Mouse (Mus musculus) ES-E14 (cell line): ENCODE data around the gene Cngb1. TPM values are rescaled to one million over a fixed set of nuclear protein-coding genes. Genes with fewer than 3 reads are reported as not detected.
A peak's percentile ranks its signal among the peaks of the same experiment; 100 is the strongest.

Experiments
- DNase-seq: peaks from one replicate; pipeline ENCODE4 v3.0.0-alpha.2; 2013; ENCODE audit warnings: low read depth, low spot score
- H3K27ac ChIP-seq: 2 replicates; pipeline ENCODE4 v1.5.1; 2012; ENCODE audit warnings: low read depth, mild to moderate bottlenecking, low read length, moderate library complexity, mixed read lengths; ENCODE audit not compliant: poor library complexity, insufficient read depth, severe bottlenecking
- H3K36me3 ChIP-seq: 2 replicates; pipeline ENCODE4 v1.6.1; 2012; ENCODE audit warnings: mild to moderate bottlenecking, low read length, moderate library complexity, mixed read lengths; ENCODE audit not compliant: control insufficient read depth, poor library complexity, insufficient read depth, severe bottlenecking
- H3K4me1 ChIP-seq, 2 experiments: fragments of 150-350 bp in 1 of 2; sonication (generic) in 1 of 2; 2 replicates each; pipeline ENCODE4 v1.6.1; 2012; ENCODE audit warnings: low read length in 2 of 2, mild to moderate bottlenecking in 1 of 2, mixed read lengths in 1 of 2; ENCODE audit not compliant: control insufficient read depth in 2 of 2, insufficient read depth in 2 of 2, poor library complexity in 1 of 2
- H3K4me3 ChIP-seq, 2 experiments: fragments of 150-350 bp in 1 of 2; sonication (generic) in 1 of 2; 2 replicates each; pipeline ENCODE4 v1.5.1; 2012; ENCODE audit warnings: low read length in 2 of 2, low read depth in 1 of 2, mild to moderate bottlenecking in 1 of 2, mixed read lengths in 1 of 2; ENCODE audit not compliant: insufficient read depth in 1 of 2, poor library complexity in 1 of 2, severe bottlenecking in 1 of 2
- H3K9ac ChIP-seq: 2 replicates; pipeline ENCODE4 v1.6.1; 2012; ENCODE audit warnings: low read depth, mild to moderate bottlenecking, low read length, mixed read lengths; ENCODE audit not compliant: poor library complexity, insufficient read depth, severe bottlenecking
- H3K9me3 ChIP-seq: fragments of 150-350 bp; sonication (generic); 2 replicates; pipeline ENCODE4 v1.6.1; 2012; ENCODE audit warnings: low read depth, mild to moderate bottlenecking, low read length; ENCODE audit not compliant: control insufficient read depth, insufficient read depth
- CHD2 ChIP-seq: IDR thresholded peaks from 2 replicates; pipeline ENCODE4 v1.6.1; 2014; ENCODE audit warnings: mild to moderate bottlenecking, low read depth, low read length, inconsistent platforms
- HCFC1 ChIP-seq: IDR thresholded peaks from 2 replicates; pipeline ENCODE4 v1.6.1; 2012; ENCODE audit warnings: low read length, inconsistent platforms, borderline replicate concordance; ENCODE audit not compliant: insufficient read depth
- MAFK ChIP-seq: IDR thresholded peaks from 2 replicates; pipeline ENCODE4 v1.6.1; 2014; ENCODE audit warnings: mild to moderate bottlenecking, low read depth, low read length, inconsistent platforms; ENCODE audit not compliant: insufficient read depth
- ZC3H11A ChIP-seq: IDR thresholded peaks from 2 replicates; pipeline ENCODE4 v1.6.1; 2012; ENCODE audit warnings: low read depth, mild to moderate bottlenecking, inconsistent platforms, low read length, borderline replicate concordance
- ZNF384 ChIP-seq: IDR thresholded peaks from 2 replicates; pipeline ENCODE4 v1.6.1; 2012; ENCODE audit warnings: low read depth, low read length, inconsistent platforms
- in situ Hi-C, 2 experiments: fragments of 600-800 bp; cut with MboI; formaldehyde crosslinking; loops; one replicate each; pipeline ENCODE4 v1.15.1; 2025; ENCODE audit warnings: low sequenced_read_pairs in 2 of 2, inconsistent platforms in 1 of 2; ENCODE audit not compliant: unreplicated experiment in 2 of 2
- total RNA-seq: library from RNA; depleted of rRNA; stranded (reverse); fragments of 300-350 nt; gene quantifications from 2 replicates; pipeline ENCODE4 v1.2.3, GENCODE M21; 2012; rRNA removed

Cngb1 gene
- 1.1 and 1.5 TPM in 2 replicates for total RNA-seq

DNA sequence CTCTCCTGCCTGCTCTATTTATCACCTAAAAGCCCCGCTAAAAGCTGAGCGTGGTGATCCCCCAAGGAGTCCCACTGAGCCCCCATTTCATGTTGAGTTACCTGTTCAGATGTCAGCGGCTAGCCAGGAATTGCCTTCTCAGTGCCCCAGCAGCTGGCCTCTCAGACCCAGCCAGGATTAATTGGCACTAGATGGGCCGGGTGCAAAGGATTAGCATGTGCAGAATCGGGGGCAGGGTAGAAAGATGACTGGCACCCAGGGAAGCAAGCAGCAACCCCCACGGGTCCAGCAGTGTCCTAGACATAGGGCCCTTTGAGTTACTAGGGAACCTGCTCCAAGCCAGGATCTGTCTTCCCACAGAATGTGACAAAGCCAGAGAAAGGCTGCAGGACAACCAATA, at the start of gene Cngb1:
Cngb1 (minus strand) TSS at position 155 of the 400 bp plus-strand sequence.
- in situ Hi-C loops, result no loop called here
- H3K4me3 ChIP-seq, result no peak within 1 kb of the TSS

DNA sequence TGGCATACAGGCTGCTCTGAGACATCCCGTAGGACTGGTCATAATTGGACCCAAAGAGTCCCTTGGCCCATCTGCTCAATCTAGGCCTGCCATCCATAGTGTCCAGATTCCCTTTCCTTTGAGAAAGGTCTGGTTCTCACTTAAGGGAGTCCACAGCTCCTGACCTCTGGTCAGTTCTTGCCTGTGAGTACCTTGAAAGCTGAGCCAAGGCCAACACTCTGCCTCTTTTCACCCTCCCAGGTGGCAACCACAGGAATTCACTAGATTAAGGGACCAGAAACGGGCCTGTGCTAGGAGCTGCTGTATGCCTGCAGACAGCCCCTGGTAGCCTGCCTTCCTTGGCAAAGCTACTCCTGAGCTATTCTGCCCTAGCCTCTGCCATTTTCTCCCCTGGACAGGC, 48.2 kb upstream of the Cngb1 start:
- Histone ChIP-seq H3K36me3 (no peaks in the 10 kb centered on the region), H3K9me3 (no peaks in the 10 kb centered on the region), H3K9ac (no peak overlapping the region), H3K4me1 (peaks cover 0 to 7% of the 10 kb centered on the region in 2 experiments), H3K27ac (no peak overlapping the region), H3K4me3 (no peak overlapping the region)
- no peak for DNase-seq
- TF ChIP-seq CHD2, result no peak
- TF ChIP-seq ZNF384, result no peak
- TF ChIP-seq MAFK, result no peak
- TF ChIP-seq HCFC1, result no peak
- no peak for TF ChIP-seq ZC3H11A
- in situ Hi-C loops, result no loop called here

More for the DNA sequence above, at the start of gene Cngb1:
- Histone ChIP-seq H3K27ac (no peak within 1 kb of the TSS), H3K9me3 (no peaks in the 10 kb centered on the region), H3K36me3 (no peaks in the 10 kb centered on the region), H3K4me1 (peaks cover 0 to 4% of the 10 kb centered on the region in 2 experiments; a peak in 1 of 4 replicates), H3K9ac (no peak within 1 kb of the TSS)
- no peak for TF ChIP-seq ZNF384
- no peak for TF ChIP-seq CHD2
- no peak for TF ChIP-seq ZC3H11A
- no peak for TF ChIP-seq HCFC1
- no peak for TF ChIP-seq MAFK
- DNase-seq, result no peak

DNA sequence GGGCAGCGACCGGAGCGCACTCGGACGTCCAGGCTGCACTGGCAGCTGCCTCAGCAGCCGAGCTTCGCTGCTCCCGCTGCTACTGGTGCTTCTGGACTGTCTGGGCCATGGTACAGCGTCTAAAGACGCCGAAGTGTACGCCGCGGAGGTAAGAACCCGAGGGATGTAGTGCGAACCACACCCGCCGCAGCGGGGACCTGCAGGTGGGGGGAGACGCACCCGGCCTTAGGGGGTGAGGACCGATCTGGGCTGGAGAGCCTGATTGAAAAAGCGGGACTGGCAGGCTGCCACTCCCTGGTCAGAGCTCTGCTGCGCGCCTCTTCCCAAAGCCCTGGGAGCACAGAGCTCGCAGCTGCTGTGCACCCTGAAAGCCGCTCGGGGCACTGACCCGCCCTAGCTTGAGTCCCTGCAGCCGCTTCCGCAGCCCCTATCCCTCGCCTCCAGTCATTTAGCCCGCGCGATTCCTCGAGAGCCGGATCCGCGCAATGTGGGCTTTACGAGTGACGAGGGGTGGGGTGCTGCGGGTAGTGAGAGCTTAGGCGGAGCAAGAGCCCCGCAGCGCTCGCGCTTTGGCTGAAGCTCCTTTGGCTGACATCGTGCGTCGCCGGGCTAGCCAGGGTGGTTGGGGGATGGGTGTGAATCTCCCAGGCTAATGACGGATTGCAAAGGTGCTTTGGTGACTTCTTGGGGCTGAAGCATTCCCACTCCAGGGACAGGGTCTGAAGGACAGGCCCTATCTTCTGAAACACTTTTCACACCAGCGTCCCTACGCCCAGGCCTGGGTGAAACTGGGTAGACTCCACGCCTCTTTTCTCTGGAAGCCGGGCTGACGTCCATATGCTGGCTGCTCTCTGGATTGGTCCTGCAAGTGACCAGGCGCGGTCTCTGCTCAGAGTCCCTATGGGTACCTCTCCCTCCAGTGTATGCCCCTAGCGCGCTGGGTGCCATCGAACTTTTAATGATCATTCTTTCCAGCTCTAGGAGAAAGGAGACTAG, 46.8 kb upstream of the Cngb1 start:
- Histone ChIP-seq H3K9me3 (no peaks in the 10 kb centered on the region), H3K9ac (peak overlapping the region; percentile 76), H3K27ac (no peak overlapping the region), H3K36me3 (no peaks in the 10 kb centered on the region), H3K4me1 (peaks cover 0 to 2% of the 10 kb centered on the region in 2 experiments), H3K4me3 (peak overlapping the region; percentile 83 to 94)
- no peak for DNase-seq
- in situ Hi-C loops, result no loop called here
- TF ChIP-seq ZNF384 (no peak), ZC3H11A (no peak), MAFK (no peak), CHD2 (no peak), HCFC1 (no peak)

DNA sequence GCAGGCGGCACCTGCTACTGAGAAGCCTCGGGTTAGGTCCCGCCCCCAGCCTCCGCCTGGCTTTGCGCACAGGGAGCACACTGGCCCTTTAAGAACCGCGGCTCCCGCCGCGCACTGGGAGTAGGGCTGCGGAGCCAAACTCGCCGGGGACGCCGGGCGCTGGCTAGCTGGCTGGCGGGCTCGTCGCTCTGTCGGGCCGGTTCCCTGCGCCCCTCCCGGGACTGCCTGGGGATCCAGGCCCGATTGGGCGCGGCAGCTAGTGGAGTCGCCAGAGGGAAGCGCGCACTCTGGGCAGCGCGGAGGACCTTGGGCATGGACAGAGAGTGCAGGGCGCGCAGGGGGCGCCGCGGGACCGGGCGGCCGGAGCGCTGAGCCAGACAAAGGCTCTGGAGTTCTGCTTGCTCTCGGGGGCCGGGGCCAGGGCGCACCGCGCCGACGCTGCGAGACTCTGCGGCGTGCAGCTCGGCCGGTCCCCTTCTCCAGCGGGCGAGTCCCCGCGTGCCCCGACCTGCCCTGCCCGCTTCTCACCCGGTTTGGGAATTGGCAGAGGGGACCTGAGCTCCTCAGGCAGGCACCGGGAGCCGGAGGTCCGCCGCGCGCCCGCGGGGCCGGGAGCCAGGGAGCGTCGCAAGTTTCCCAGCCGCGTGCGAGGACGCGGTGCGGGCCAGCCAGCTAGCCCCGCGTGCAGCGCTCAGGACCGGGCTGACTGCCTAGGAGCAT, 45.9 kb upstream of the Cngb1 start, which contains the start of gene Mmp15:
Mmp15 (plus strand) TSS at position 118 of the 720 bp plus-strand sequence.
- in situ Hi-C loops, result no loop called here
- Histone ChIP-seq H3K4me1 (peaks cover 0 to 2% of the 10 kb centered on the region in 2 experiments; a peak in 3 of 4 replicates), H3K27ac (no peak within 1 kb of the TSS)

More for the DNA sequence above, 45.9 kb upstream of the Cngb1 start, which contains the start of gene Mmp15:
- Histone ChIP-seq H3K36me3 (no peaks in the 10 kb centered on the region), H3K4me3 (peak within 1 kb of the TSS; percentile 83 to 94), H3K9ac (peak within 1 kb of the TSS; percentile 76), H3K9me3 (no peaks in the 10 kb centered on the region)
- peak; percentile 63 for DNase-seq
- TF ChIP-seq ZC3H11A, result no peak
